Mouse (Mus musculus) spleen, embryonic (tissue): Measurements from ENCODE around the gene Trp53.
"Not testable (repeated sequence)": the region's sequence is repeated elsewhere in the genome, so short reads cannot be mapped to it uniquely, and the experiment has no call there.

ENCODE experiments used
- CTCF ChIA-PET: fragments of 350-600 bp; sonication (Branson Sonifier 250); formaldehyde crosslinking; loops from one replicate; lab custom pipeline; 2022; lab: Charles Lee

The Trp53 gene

GRCm38 (mm10) chr11:69580091-69580514 lies at the start of gene Trp53, which contains the start of gene Wrap53:
TSS of gene Trp53 (plus strand) at chr11:69580359.
TSS of gene Wrap53 (minus strand) at chr11:69580255.
- CTCF ChIA-PET, result no interaction called here

GRCm38 (mm10) chr11:69530755-69531154 lies 49.4 kb upstream of the Trp53 start:
- CTCF ChIA-PET, result not testable (repeated sequence)

- CTCF ChIA-PET, result interaction anchor here (0.6 kb wide), 2 partner anchors 100 to 236 kb away, joined by 4 read pairs; no protein-coding TSS in a partner anchor
Observed at GRCm38 (mm10) chr11:69532480-69533150, 47.5 kb upstream of the Trp53 start.

GRCm38 (mm10) chr11:69534990-69535389 lies 45.2 kb upstream of the Trp53 start:
- CTCF ChIA-PET, result no interaction called here

- CTCF ChIA-PET, result interaction anchor here (0.6 kb wide), 1 partner anchor 657 kb away, joined by 5 read pairs; no protein-coding TSS in a partner anchor
Observed at GRCm38 (mm10) chr11:69540700-69541099, 39.5 kb upstream of the Trp53 start.

GRCm38 (mm10) chr11:69541741-69542140 lies 38.4 kb upstream of the Trp53 start:
- CTCF ChIA-PET, result interaction anchor here (0.6 kb wide), 1 partner anchor 1329 kb away, joined by 3 read pairs; no protein-coding TSS in a partner anchor

- CTCF ChIA-PET, result no interaction called here
Observed at GRCm38 (mm10) chr11:69543598-69543997, 36.6 kb upstream of the Trp53 start.

GRCm38 (mm10) chr11:69545957-69546356 lies 34.2 kb upstream of the Trp53 start:
- CTCF ChIA-PET, result interaction anchor here (0.7 kb wide), 1 partner anchor 85 kb away, joined by 10 read pairs; no protein-coding TSS in a partner anchor

- CTCF ChIA-PET, result interaction anchor here (0.6 to 1.1 kb wide), 6 partner anchors 11 to 1200 kb away, joined by 3 to 11 read pairs (median 4); no protein-coding TSS in a partner anchor
Observed at GRCm38 (mm10) chr11:69546423-69547053, 33.6 kb upstream of the Trp53 start.

GRCm38 (mm10) chr11:69547071-69547470 lies 33.1 kb upstream of the Trp53 start:
- CTCF ChIA-PET, result interaction anchor here (0.6 to 1.1 kb wide), 5 partner anchors 11 to 1200 kb away, joined by 3 to 11 read pairs (median 3); no protein-coding TSS in a partner anchor

- CTCF ChIA-PET, result interaction anchor here (0.6 kb wide), 1 partner anchor 154 kb away, joined by 3 read pairs; the partner anchor contains the start of genes Cyb5d1 and Naa38
Observed at GRCm38 (mm10) chr11:69549060-69549656, 31.0 kb upstream of the Trp53 start, which contains the start of gene Dnah2. TSS of gene Dnah2 (minus strand) at chr11:69549110.

GRCm38 (mm10) chr11:69551310-69551709 lies 28.8 kb upstream of the Trp53 start:
- CTCF ChIA-PET, result no interaction called here

- CTCF ChIA-PET, result no interaction called here
Observed at GRCm38 (mm10) chr11:69552622-69553340, 27.4 kb upstream of the Trp53 start.

- CTCF ChIA-PET, result no interaction called here
Observed at GRCm38 (mm10) chr11:69553341-69553721, 26.8 kb upstream of the Trp53 start.

- CTCF ChIA-PET, result interaction anchor here (0.5 kb wide), 1 partner anchor 22 kb away, joined by 6 read pairs; no protein-coding TSS in a partner anchor
Observed at GRCm38 (mm10) chr11:69554539-69555140, 25.5 kb upstream of the Trp53 start.

GRCm38 (mm10) chr11:69557381-69557958 lies 22.7 kb upstream of the Trp53 start:
- CTCF ChIA-PET, result interaction anchor here (0.6 kb wide), 1 partner anchor 11 kb away, joined by 11 read pairs; no protein-coding TSS in a partner anchor

- CTCF ChIA-PET, result no interaction called here
Observed at GRCm38 (mm10) chr11:69558756-69559155, 21.4 kb upstream of the Trp53 start.

- CTCF ChIA-PET, result interaction anchor here (0.6 kb wide), 1 partner anchor 74 kb away, joined by 9 read pairs; no protein-coding TSS in a partner anchor
Observed at GRCm38 (mm10) chr11:69559183-69559582, 21.0 kb upstream of the Trp53 start.

GRCm38 (mm10) chr11:69559851-69560765 lies 20.1 kb upstream of the Trp53 start, which contains the start of gene Efnb3:
TSS of gene Efnb3 (minus strand) at chr11:69560205.
- CTCF ChIA-PET, result interaction anchor here (0.6 kb wide), 1 partner anchor 75 kb away, joined by 9 read pairs; no protein-coding TSS in a partner anchor
